Mouse (Mus musculus): Measurements from ENCODE around the gene Hoxd4.

- no peak for TF ChIP-seq HCFC1 (IDR thresholded peaks at IDR 0.05; ENCODE audit: borderline replicate concordance, insufficient read depth, low read length)
- TF ChIP-seq ZNF384 (IDR thresholded peaks at IDR 0.05; ENCODE audit: low read depth, low read length): no peak
- TF ChIP-seq CHD2 (IDR thresholded peaks at IDR 0.05; ENCODE audit: low read depth, low read length): no peak
- no peak for TF ChIP-seq MAFK (IDR thresholded peaks at IDR 0.05; ENCODE audit: insufficient read depth, low read depth, low read length)
- TF ChIP-seq ZC3H11A (IDR thresholded peaks at IDR 0.05; ENCODE audit: borderline replicate concordance, low read depth, low read length): no peak
Measured at GRCm38 (mm10) chr2:74699053-74699430, 12.7 kb upstream of the Hoxd4 start.
